Mouse (Mus musculus): ENCODE measurements around the gene Chpt1. TPM values are rescaled to one million over a fixed set of nuclear protein-coding genes. Genes with fewer than 3 reads are reported as not detected.
"Not testable (repeated sequence)": the region's sequence is repeated elsewhere in the genome, so short reads cannot be mapped to it uniquely, and the experiment has no call there.

The Chpt1 gene
- polyA plus RNA-seq, 1 experiment from 2014 or later = 26.5 TPM

DNA sequence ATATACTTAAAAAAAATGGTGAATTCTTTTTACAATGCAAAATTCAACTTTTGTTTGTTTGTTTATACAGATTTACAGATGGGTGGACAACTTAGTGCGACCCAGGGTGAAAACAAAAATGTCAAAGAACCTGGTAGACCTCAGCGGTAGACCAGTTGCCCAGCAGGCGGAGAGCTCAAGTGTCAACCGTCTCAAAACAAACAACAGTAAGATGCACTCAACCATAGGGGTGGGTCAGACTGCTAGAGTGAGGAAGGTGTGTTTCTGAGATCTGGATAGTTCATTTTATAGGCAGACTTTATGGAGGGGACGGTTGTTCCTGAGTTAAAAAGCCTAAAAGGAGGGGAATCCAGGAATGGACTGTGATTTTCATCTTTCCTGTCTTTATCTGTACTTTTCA is 15.2 kb downstream of the Chpt1 start:
- WGBS = 90% methylated on average over 5 of the region's 5 CpGs
- H3K9ac ChIP-seq (ENCODE audit: low read length) = no peak overlapping the region
- no peak for DNase-seq (ENCODE audit: low spot score)

DNA sequence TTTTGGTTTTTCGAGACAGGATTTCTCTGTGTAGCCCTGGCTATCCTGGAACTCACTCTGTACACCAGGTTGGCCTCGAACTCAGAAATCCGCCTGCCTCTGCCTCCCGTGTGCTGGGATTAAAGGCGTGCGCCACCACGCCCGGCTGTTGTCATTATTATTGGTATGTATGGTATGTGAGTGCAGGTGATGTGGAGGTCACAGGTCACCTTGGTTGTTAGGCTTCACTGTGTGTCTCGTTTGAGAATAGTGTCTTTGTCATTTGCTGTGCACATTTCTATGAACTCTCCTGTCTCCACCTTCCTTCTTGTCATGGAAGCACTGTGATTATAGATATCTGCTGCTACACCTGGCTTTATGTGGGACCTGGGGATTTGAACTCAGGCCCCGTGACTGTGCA is 21.0 kb downstream of the Chpt1 start:
- H3K27me3 ChIP-seq (ENCODE audit: control insufficient read depth, insufficient read depth, low read length); ATAC-seq (ENCODE audit: insufficient number of reproducible peaks, low FRiP score, low TSS enrichment, low read depth); H3K4me1 ChIP-seq (ENCODE audit: control insufficient read depth, insufficient read depth, low read length); H3K4me2 ChIP-seq (ENCODE audit: low read depth, severe bottlenecking); H3K9me3 ChIP-seq (ENCODE audit: control insufficient read depth, low read length); DNase-seq (ENCODE audit: low spot score); H3K27ac ChIP-seq (replicated peaks; ENCODE audit: low read depth, low read length); H3K9ac ChIP-seq (ENCODE audit: low read length); H3K36me3 ChIP-seq (ENCODE audit: control insufficient read depth, insufficient read depth, low read length); H3K4me3 ChIP-seq (ENCODE audit: low read depth, low read length): not testable (repeated sequence)
- WGBS = 87% methylated on average over 10 of the region's 10 CpGs

More for the DNA sequence above, 15.2 kb downstream of the Chpt1 start:
- ATAC-seq (ENCODE audit: insufficient number of reproducible peaks, low FRiP score, low TSS enrichment, low read depth) = no peak
- no peak overlapping the region for H3K4me2 ChIP-seq (ENCODE audit: low read depth, severe bottlenecking)
- H3K27ac ChIP-seq (replicated peaks; ENCODE audit: low read depth, low read length) = no peak overlapping the region
- H3K4me1 ChIP-seq (ENCODE audit: control insufficient read depth, insufficient read depth, low read length) = no peaks in the 10 kb centered on the region
- H3K4me3 ChIP-seq (ENCODE audit: low read depth, low read length) = no peak overlapping the region
- no peaks in the 10 kb centered on the region for H3K36me3 ChIP-seq (ENCODE audit: control insufficient read depth, insufficient read depth, low read length)
- no peaks in the 10 kb centered on the region for H3K27me3 ChIP-seq (ENCODE audit: control insufficient read depth, insufficient read depth, low read length)
- H3K9me3 ChIP-seq (ENCODE audit: control insufficient read depth, low read length) = no peaks in the 10 kb centered on the region

DNA sequence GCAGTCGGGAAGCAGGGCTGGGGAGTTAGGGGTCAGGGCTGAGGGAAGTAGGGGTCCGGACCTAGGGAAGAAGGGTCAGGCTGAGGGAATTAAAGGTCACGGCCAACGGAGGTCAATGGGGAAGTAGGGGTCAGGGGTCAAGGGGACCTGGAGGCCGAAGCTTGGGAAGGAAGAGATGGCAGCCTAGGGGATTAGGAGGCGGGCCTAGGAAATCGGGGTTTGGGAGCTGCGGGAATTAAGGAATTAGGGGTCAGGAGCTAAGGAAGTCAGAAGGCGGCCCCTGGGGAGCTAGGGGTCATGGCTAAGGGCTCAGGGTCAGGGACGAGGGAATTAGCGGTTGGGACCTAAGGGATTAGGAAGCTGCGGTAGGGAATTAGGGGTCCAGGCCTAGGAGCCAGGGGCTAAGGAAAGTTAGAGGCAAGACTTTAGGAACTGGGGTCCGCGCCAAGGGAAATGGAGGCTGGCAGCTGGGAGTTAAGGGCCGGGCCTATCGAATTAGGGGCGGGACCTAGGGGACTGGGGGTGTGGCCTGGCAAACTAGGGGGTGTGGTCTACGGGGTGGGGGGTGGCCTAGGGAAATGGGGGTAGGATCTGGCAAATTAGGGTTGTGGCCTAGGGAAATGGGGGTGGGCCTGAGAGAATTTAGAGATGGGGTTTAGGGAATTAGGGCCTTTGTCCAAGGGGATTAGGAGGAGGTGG is 43.6 kb downstream of the Chpt1 start:
- H3K4me1 ChIP-seq (ENCODE audit: control insufficient read depth, insufficient read depth, low read length) = no peaks in the 10 kb centered on the region
- H3K9ac ChIP-seq (ENCODE audit: low read length) = no peak overlapping the region
- DNase-seq (ENCODE audit: low spot score) (no peak), ATAC-seq (ENCODE audit: insufficient number of reproducible peaks, low FRiP score, low TSS enrichment, low read depth) (no peak)
- WGBS = 74% methylated on average over 18 of the region's 18 CpGs
- H3K27me3 ChIP-seq (ENCODE audit: control insufficient read depth, insufficient read depth, low read length) = no peaks in the 10 kb centered on the region
- H3K4me2 ChIP-seq (ENCODE audit: low read depth, severe bottlenecking) = no peak overlapping the region
- H3K27ac ChIP-seq (replicated peaks; ENCODE audit: low read depth, low read length) = no peak overlapping the region
- H3K4me3 ChIP-seq (ENCODE audit: low read depth, low read length) = no peak overlapping the region
- no peaks in the 10 kb centered on the region for H3K9me3 ChIP-seq (ENCODE audit: control insufficient read depth, low read length)
- H3K36me3 ChIP-seq (ENCODE audit: control insufficient read depth, insufficient read depth, low read length) = no peaks in the 10 kb centered on the region

DNA sequence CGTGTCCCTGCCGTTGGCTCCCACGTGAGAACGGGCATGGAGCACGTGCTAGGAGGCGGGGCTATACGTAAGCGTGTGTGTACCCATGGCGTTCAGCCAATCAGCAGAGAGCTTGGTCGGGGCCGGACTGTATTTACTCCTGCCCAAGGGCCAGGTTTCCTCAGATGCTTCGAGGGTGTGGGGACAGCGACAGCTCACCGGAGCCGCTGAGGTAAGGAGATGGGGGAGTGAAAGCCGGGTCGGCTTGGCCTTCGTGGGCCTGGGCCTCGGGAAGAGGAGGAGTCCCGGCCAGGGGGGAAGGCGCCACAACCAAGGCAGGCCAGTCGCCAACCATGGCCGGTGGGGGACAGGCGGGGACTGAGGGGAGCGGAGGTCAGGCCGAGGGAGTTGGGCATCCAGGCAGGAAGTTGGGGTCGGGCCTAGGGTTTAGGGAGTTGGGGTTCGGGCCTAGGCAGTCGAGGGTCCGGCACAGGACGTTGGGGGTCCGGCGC is 44.3 kb downstream of the Chpt1 start, which contains the start of gene Sycp3:
Gene Sycp3, plus strand, starts transcription at position 68 of the 491 bp plus-strand sequence.
- Histone ChIP-seq H3K4me2 (ENCODE audit: low read depth, severe bottlenecking) (no peak within 1 kb of the TSS), H3K36me3 (ENCODE audit: control insufficient read depth, insufficient read depth, low read length) (no peaks in the 10 kb centered on the region), H3K9ac (ENCODE audit: low read length) (no peak within 1 kb of the TSS), H3K27ac (replicated peaks; ENCODE audit: low read depth, low read length) (no peak within 1 kb of the TSS), H3K4me3 (ENCODE audit: low read depth, low read length) (no peak within 1 kb of the TSS), H3K27me3 (ENCODE audit: control insufficient read depth, insufficient read depth, low read length) (no peaks in the 10 kb centered on the region), H3K4me1 (ENCODE audit: control insufficient read depth, insufficient read depth, low read length) (no peaks in the 10 kb centered on the region), H3K9me3 (ENCODE audit: control insufficient read depth, low read length) (no peaks in the 10 kb centered on the region)
- ATAC-seq (ENCODE audit: insufficient number of reproducible peaks, low FRiP score, low TSS enrichment, low read depth) = peak; percentile 51; the same call in 1 of the 2 replicates
- no peak for DNase-seq (ENCODE audit: low spot score)
- WGBS = 86% methylated on average over 29 of the region's 33 CpGs

DNA sequence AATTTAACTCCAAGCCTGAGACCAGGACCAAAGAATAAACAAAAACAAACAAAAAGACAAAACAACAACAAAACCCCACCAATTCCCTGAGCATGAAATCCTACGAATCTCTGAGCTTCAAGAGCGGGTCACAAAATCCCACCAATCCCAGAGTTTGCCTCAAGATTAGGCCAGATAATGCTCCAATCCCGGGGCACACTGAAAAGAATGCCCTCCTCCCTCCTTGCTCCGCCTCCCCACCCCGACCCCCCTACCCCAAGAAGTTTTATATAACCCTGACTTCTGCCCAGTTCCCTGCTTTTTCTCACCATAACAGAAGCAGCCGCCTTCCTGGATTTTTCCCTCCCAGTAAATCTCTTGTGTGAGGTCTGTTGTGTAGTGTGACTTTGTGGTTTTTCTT is 46.1 kb downstream of the Chpt1 start:
- ATAC-seq (ENCODE audit: insufficient number of reproducible peaks, low FRiP score, low TSS enrichment, low read depth) (no peak), DNase-seq (ENCODE audit: low spot score) (no peak)
- Histone ChIP-seq H3K36me3 (ENCODE audit: control insufficient read depth, insufficient read depth, low read length) (no peaks in the 10 kb centered on the region), H3K9me3 (ENCODE audit: control insufficient read depth, low read length) (no peaks in the 10 kb centered on the region), H3K4me1 (ENCODE audit: control insufficient read depth, insufficient read depth, low read length) (no peaks in the 10 kb centered on the region), H3K27me3 (ENCODE audit: control insufficient read depth, insufficient read depth, low read length) (no peaks in the 10 kb centered on the region), H3K4me2 (ENCODE audit: low read depth, severe bottlenecking) (no peak overlapping the region), H3K9ac (ENCODE audit: low read length) (no peak overlapping the region), H3K4me3 (ENCODE audit: low read depth, low read length) (no peak overlapping the region), H3K27ac (replicated peaks; ENCODE audit: low read depth, low read length) (no peak overlapping the region)
- WGBS = 37% methylated on average over 6 of the region's 6 CpGs

DNA sequence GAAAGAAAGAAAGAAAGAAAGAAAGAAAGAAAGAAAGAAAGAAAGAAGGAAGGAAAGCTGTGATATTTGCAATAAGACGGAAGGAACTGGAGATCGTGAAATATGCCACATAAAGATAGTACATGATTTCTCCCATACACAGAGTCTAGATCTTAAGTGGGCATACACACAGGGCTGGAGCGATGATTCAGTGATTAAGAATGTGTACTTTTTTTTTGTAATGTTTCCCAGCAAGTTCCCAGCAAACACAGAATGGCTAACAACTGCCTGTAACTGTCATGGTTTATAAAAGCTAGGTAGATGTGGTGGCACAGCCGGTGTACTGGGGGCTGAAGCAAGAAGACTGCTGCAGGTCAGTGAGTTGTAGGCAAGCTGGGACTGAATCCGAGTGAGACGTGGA is 51.9 kb downstream of the Chpt1 start:
- H3K4me2 ChIP-seq (ENCODE audit: low read depth, severe bottlenecking) = no peak overlapping the region
- 90% methylated on average over 6 of the region's 6 CpGs for WGBS
- DNase-seq (ENCODE audit: low spot score) = no peak
- no peak overlapping the region for H3K9ac ChIP-seq (ENCODE audit: low read length)
- ATAC-seq (ENCODE audit: insufficient number of reproducible peaks, low FRiP score, low TSS enrichment, low read depth) = no peak
- H3K4me1 ChIP-seq (ENCODE audit: control insufficient read depth, insufficient read depth, low read length) = no peaks in the 10 kb centered on the region
- no peak overlapping the region for H3K27ac ChIP-seq (replicated peaks; ENCODE audit: low read depth, low read length)
- no peak overlapping the region for H3K4me3 ChIP-seq (ENCODE audit: low read depth, low read length)
- H3K9me3 ChIP-seq (ENCODE audit: control insufficient read depth, low read length) = no peaks in the 10 kb centered on the region
- no peaks in the 10 kb centered on the region for H3K36me3 ChIP-seq (ENCODE audit: control insufficient read depth, insufficient read depth, low read length)
- no peaks in the 10 kb centered on the region for H3K27me3 ChIP-seq (ENCODE audit: control insufficient read depth, insufficient read depth, low read length)

DNA sequence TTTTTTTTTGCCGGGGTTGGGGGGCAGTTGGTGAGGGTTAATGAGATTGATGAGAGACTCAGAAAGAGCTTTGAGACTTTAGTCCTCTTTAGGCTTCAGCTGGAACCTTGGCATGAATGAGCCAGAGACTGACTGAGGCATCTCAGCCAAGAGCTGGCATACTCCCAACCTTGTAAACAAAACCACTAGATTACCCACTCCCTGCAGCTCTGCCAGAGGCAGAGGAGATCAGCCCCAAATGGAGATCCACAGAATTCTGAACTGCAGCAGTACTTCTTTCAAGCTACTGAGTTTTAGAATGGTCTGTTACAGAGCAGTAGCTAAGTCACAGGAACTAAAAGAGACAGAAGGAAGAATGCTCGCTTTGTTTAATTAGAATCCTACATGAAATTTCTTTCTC is 52.7 kb downstream of the Chpt1 start:
- H3K27ac ChIP-seq (replicated peaks; ENCODE audit: low read depth, low read length) = no peak overlapping the region
- 87% methylated on average over 2 of the region's 2 CpGs for WGBS
- DNase-seq (ENCODE audit: low spot score) (no peak), ATAC-seq (ENCODE audit: insufficient number of reproducible peaks, low FRiP score, low TSS enrichment, low read depth) (no peak)
- no peaks in the 10 kb centered on the region for H3K36me3 ChIP-seq (ENCODE audit: control insufficient read depth, insufficient read depth, low read length)
- no peaks in the 10 kb centered on the region for H3K9me3 ChIP-seq (ENCODE audit: control insufficient read depth, low read length)
- H3K4me1 ChIP-seq (ENCODE audit: control insufficient read depth, insufficient read depth, low read length) = no peaks in the 10 kb centered on the region
- no peak overlapping the region for H3K4me3 ChIP-seq (ENCODE audit: low read depth, low read length)
- H3K9ac ChIP-seq (ENCODE audit: low read length) = no peak overlapping the region
- H3K4me2 ChIP-seq (ENCODE audit: low read depth, severe bottlenecking) = no peak overlapping the region
- H3K27me3 ChIP-seq (ENCODE audit: control insufficient read depth, insufficient read depth, low read length) = no peaks in the 10 kb centered on the region

DNA sequence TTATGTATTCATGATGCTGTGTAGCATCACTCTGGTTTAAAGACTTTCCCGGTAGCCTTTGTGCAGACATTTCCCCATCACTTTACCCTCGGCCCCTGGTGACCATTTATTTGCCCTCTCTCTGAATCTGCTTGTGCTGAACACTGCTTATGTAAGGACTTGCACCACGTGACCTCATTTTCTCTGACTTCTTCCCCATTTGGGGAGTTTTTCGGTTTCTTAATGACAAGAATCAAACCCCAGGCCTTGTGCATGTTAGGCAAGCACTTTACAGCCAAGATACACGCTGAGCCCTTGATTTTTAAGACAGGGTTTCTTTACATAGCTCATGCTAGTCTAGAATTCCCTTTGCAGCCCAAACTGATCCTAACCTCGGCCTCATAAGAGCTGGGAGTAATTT is 62.6 kb downstream of the Chpt1 start:
- H3K9me3 ChIP-seq (ENCODE audit: control insufficient read depth, low read length) = no peaks in the 10 kb centered on the region
- no peak overlapping the region for H3K4me2 ChIP-seq (ENCODE audit: low read depth, severe bottlenecking)
- WGBS = 89% methylated on average over 6 of the region's 6 CpGs
- no peaks in the 10 kb centered on the region; the same call in 1 of the 2 replicates for H3K36me3 ChIP-seq (ENCODE audit: control insufficient read depth, insufficient read depth, low read length)
- DNase-seq (ENCODE audit: low spot score) = no peak
- no peak for ATAC-seq (ENCODE audit: insufficient number of reproducible peaks, low FRiP score, low TSS enrichment, low read depth)
- H3K27me3 ChIP-seq (ENCODE audit: control insufficient read depth, insufficient read depth, low read length) = no peaks in the 10 kb centered on the region
- no peak overlapping the region for H3K27ac ChIP-seq (replicated peaks; ENCODE audit: low read depth, low read length)
- no peak overlapping the region for H3K9ac ChIP-seq (ENCODE audit: low read length)
- no peaks in the 10 kb centered on the region for H3K4me1 ChIP-seq (ENCODE audit: control insufficient read depth, insufficient read depth, low read length)
- no peak overlapping the region for H3K4me3 ChIP-seq (ENCODE audit: low read depth, low read length)

DNA sequence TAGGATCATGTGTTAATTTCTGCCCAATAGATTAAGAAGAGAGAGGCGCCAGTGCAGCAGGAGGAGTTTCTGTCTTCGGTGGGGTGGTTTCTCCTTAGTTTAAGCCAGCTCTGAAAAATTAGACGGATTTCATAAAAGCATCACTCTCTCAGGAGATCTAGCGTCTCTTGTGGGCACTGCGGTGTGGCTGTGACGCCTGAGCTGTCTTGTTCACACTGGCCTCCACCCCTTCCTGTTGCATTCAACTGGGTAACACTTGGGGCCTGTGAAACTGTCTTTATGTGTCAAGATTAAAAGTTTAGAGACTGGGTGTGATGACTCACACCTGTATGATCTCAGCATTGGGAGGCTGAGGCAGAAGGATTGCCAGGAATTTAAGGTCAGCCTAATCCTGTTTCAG is 75.9 kb downstream of the Chpt1 start:
- Histone ChIP-seq H3K27me3 (ENCODE audit: control insufficient read depth, insufficient read depth, low read length) (no peaks in the 10 kb centered on the region), H3K4me3 (ENCODE audit: low read depth, low read length) (no peak overlapping the region), H3K9ac (ENCODE audit: low read length) (no peak overlapping the region), H3K27ac (replicated peaks; ENCODE audit: low read depth, low read length) (no peak overlapping the region), H3K9me3 (ENCODE audit: control insufficient read depth, low read length) (no peaks in the 10 kb centered on the region), H3K4me2 (ENCODE audit: low read depth, severe bottlenecking) (no peak overlapping the region), H3K36me3 (ENCODE audit: control insufficient read depth, insufficient read depth, low read length) (peaks cover 2% of the 10 kb centered on the region; the same call in 1 of the 2 replicates), H3K4me1 (ENCODE audit: control insufficient read depth, insufficient read depth, low read length) (no peaks in the 10 kb centered on the region)
- WGBS = 92% methylated on average over 6 of the region's 6 CpGs
- no peak for DNase-seq (ENCODE audit: low spot score)
- no peak for ATAC-seq (ENCODE audit: insufficient number of reproducible peaks, low FRiP score, low TSS enrichment, low read depth)
